Mouse (Mus musculus) stomach, embryonic 15.5 days (tissue): ENCODE measurements around the gene Jph3. TPM values are rescaled to one million over a fixed set of nuclear protein-coding genes. Genes with fewer than 3 reads are reported as not detected.

Source experiments
- ATAC-seq: fragments of 200-750 bp; cut with Nextera tagmentation; 2 replicates; pipeline ENCODE4 v1.8.0; 2017; ENCODE audit warnings: low read depth, moderate number of reproducible peaks, moderate TSS enrichment; ENCODE audit not compliant: insufficient read depth, low FRiP score
- H3K27ac ChIP-seq: fragments of 300-500 bp; sonication (generic); 2 replicates; pipeline ENCODE4 v1.5.1; 2015; ENCODE audit warnings: mild to moderate bottlenecking, inconsistent platforms
- H3K27me3 ChIP-seq: fragments of 300-500 bp; sonication (generic); replicated peaks from 2 replicates; pipeline ENCODE4 v1.6.1; 2015; ENCODE audit warnings: inconsistent platforms
- H3K36me3 ChIP-seq: fragments of 300-500 bp; sonication (generic); 2 replicates; pipeline ENCODE4 v1.6.1; 2015; ENCODE audit warnings: inconsistent platforms
- H3K4me1 ChIP-seq: fragments of 300-500 bp; sonication (generic); 2 replicates; pipeline ENCODE4 v1.6.1; 2015; ENCODE audit warnings: inconsistent platforms
- H3K4me2 ChIP-seq: fragments of 300-500 bp; sonication (generic); 2 replicates; pipeline ENCODE4 v1.6.1; 2015; ENCODE audit warnings: mild to moderate bottlenecking, inconsistent platforms
- H3K4me3 ChIP-seq: fragments of 300-500 bp; sonication (generic); replicated peaks from 2 replicates; pipeline ENCODE4 v1.5.1; 2015; ENCODE audit warnings: inconsistent platforms
- H3K9ac ChIP-seq: fragments of 300-500 bp; sonication (generic); 2 replicates; pipeline ENCODE4 v1.6.1; 2015; ENCODE audit warnings: inconsistent platforms
- H3K9me3 ChIP-seq: fragments of 300-500 bp; sonication (generic); 2 replicates; pipeline ENCODE4 v1.6.1; 2016; ENCODE audit warnings: inconsistent platforms
- WGBS: fragments of 180-500 bp; shearing (Covaris S2); methylation state at CpG from one replicate; pipeline ENCODE4 v1.1.7; 2015; 5-methylcytosine and 5-hydroxymethylcytosine counted together
- polyA plus RNA-seq: library from polyadenylated mRNA; unstranded; fragments of >200 nt; fragmentation: Nextera tagmentation; extraction: Ambion mirVana; gene quantifications from 2 replicates; pipeline ENCODE4 v1.2.1, GENCODE M21; 2015

Jph3 gene
- polyA plus RNA-seq, 1 experiment from 2014 or later = 4.6 TPM

DNA sequence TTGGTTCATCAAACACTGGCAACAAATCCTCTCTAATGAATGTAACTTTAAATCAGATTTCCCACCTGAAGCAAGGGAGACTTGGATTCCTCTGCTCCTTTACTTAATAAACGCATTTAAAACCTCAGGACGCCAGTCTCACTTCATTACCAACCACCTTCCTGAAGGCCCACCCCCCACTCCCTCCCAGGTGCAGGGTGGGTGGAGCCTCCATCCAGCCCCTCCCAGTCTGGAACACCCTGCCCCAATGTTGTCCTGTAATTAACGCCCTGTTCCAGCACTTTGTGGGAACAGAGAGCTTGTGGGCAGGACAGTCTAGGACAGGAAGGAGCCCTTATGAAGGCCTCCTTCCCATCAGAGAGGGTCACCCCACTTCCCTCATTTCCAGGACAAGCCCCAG is 64.7 kb downstream of the Jph3 start:
- H3K4me3 ChIP-seq = no peak overlapping the region
- H3K9ac ChIP-seq = no peak overlapping the region
- 44% methylated on average over 3 of the region's 3 CpGs for WGBS
- H3K27ac ChIP-seq = no peak overlapping the region
- H3K4me1 ChIP-seq = no peaks in the 10 kb centered on the region; the same call in 1 of the 2 replicates
- no peak for ATAC-seq
- peaks cover 19% of the 10 kb centered on the region for H3K36me3 ChIP-seq
- no peak overlapping the region for H3K4me2 ChIP-seq
- no peaks in the 10 kb centered on the region for H3K27me3 ChIP-seq
- H3K9me3 ChIP-seq = no peaks in the 10 kb centered on the region

DNA sequence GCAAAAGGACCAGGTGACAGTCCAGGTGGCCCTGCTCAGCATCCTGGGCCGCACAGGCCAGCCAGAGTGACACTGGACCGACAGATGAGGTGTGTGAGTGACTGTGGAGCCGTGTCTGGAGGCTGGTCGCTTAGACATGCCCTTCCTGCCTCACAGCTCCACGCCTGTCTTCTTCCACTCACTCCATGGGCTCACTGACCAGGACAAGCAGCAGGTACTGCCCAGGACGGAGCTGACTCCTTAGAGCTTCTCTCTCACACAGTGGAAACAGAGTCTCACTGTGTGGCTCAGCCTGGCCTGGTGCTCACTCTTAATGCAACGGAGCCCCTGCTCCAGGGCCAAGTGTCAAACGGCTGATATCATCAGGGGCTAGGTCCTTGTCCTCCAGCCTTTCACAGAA is 66.0 kb downstream of the Jph3 start:
- H3K4me3 ChIP-seq = no peak overlapping the region
- no peaks in the 10 kb centered on the region for H3K27me3 ChIP-seq
- no peak overlapping the region for H3K27ac ChIP-seq
- H3K9ac ChIP-seq = no peak overlapping the region
- H3K4me2 ChIP-seq = no peak overlapping the region
- ATAC-seq = no peak
- H3K36me3 ChIP-seq = peaks cover 23% of the 10 kb centered on the region
- 80% methylated on average over 8 of the region's 8 CpGs for WGBS
- no peaks in the 10 kb centered on the region for H3K9me3 ChIP-seq
- no peaks in the 10 kb centered on the region for H3K4me1 ChIP-seq

GRCm38 (mm10) chr8:121796406-121796805 is 67.0 kb downstream of the Jph3 start:
- Histone ChIP-seq H3K9me3 (no peaks in the 10 kb centered on the region), H3K27ac (no peak overlapping the region), H3K4me1 (no peaks in the 10 kb centered on the region), H3K27me3 (no peaks in the 10 kb centered on the region), H3K9ac (no peak overlapping the region), H3K4me2 (no peak overlapping the region), H3K36me3 (peaks cover 28% of the 10 kb centered on the region), H3K4me3 (no peak overlapping the region)
- ATAC-seq = no peak
- 87% methylated on average over 11 of the region's 11 CpGs for WGBS

GRCm38 (mm10) chr8:121798401-121798800 is 69.0 kb downstream of the Jph3 start:
- 85% methylated on average over 6 of the region's 6 CpGs for WGBS
- Histone ChIP-seq H3K36me3 (peaks cover 39% of the 10 kb centered on the region), H3K27ac (no peak overlapping the region), H3K4me2 (no peak overlapping the region), H3K27me3 (no peaks in the 10 kb centered on the region), H3K4me3 (no peak overlapping the region), H3K9me3 (no peaks in the 10 kb centered on the region), H3K4me1 (no peaks in the 10 kb centered on the region), H3K9ac (no peak overlapping the region)
- no peak for ATAC-seq

DNA sequence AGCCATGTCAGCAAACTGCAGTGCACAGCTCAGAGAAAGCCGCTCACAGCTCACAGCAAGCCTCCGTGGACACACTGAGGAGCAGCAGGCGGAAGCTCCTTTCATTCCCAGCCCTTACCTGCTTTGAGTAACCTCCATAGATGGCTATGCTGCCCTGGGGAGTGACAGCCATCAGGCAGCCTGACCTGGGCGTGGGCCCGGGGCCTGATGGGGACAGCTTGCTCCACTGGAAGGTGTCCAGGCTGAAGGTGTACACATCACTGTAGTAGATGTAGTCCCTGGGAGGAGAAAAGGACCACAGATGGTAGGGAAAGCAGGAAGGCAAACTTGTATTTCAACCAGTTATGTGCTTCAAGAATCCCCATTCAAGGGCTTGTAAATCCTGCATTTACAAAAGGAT is 75.4 kb downstream of the Jph3 start:
- Histone ChIP-seq H3K27me3 (no peaks in the 10 kb centered on the region), H3K4me3 (no peak overlapping the region), H3K9ac (no peak overlapping the region), H3K36me3 (peaks cover 36% of the 10 kb centered on the region; the same call in 1 of the 2 replicates), H3K9me3 (no peaks in the 10 kb centered on the region), H3K4me1 (no peaks in the 10 kb centered on the region), H3K27ac (no peak overlapping the region), H3K4me2 (no peak overlapping the region)
- 91% methylated on average over 5 of the region's 5 CpGs for WGBS
- ATAC-seq = no peak

GRCm38 (mm10) chr8:121806126-121806525 is 76.7 kb downstream of the Jph3 start:
- Histone ChIP-seq H3K4me3 (no peak overlapping the region), H3K9me3 (no peaks in the 10 kb centered on the region), H3K4me2 (no peak overlapping the region), H3K27me3 (no peaks in the 10 kb centered on the region), H3K36me3 (peaks cover 32% of the 10 kb centered on the region; the same call in 1 of the 2 replicates), H3K27ac (no peak overlapping the region), H3K9ac (no peak overlapping the region), H3K4me1 (no peaks in the 10 kb centered on the region)
- WGBS = 91% methylated on average over 13 of the region's 13 CpGs
- no peak for ATAC-seq

DNA sequence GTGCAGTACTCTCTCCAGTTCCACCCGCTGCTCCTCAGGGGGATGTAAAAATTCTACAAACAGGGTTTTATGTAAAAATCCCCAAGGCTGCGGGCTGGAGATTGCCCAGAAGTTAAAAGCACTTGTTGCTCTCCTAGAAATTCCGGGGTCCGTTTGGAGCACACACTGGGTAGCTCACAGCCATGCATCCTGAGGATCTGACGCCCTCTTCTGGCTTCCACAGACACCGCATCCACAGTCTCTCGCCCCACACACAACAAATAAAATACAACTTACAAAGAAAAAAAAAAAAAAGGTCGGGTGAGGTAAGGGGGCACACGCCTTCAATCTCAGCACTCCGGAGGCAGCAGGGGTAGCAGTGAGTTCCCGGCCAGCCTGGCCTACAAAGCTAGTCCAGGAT is 78.6 kb downstream of the Jph3 start:
- Histone ChIP-seq H3K4me2 (no peak overlapping the region), H3K9ac (no peak overlapping the region), H3K27ac (no peak overlapping the region), H3K4me1 (no peaks in the 10 kb centered on the region), H3K27me3 (no peaks in the 10 kb centered on the region), H3K36me3 (peaks cover 30% of the 10 kb centered on the region), H3K4me3 (no peak overlapping the region), H3K9me3 (no peaks in the 10 kb centered on the region)
- 74% methylated on average over 11 of the region's 11 CpGs for WGBS
- ATAC-seq = no peak

GRCm38 (mm10) chr8:121809524-121810155 is 80.2 kb downstream of the Jph3 start:
- Histone ChIP-seq H3K9me3 (no peaks in the 10 kb centered on the region), H3K4me2 (no peak overlapping the region), H3K4me3 (no peak overlapping the region), H3K4me1 (no peaks in the 10 kb centered on the region), H3K9ac (no peak overlapping the region), H3K27ac (no peak overlapping the region), H3K36me3 (peaks cover 21% of the 10 kb centered on the region), H3K27me3 (no peaks in the 10 kb centered on the region)
- no peak for ATAC-seq
- 93% methylated on average over 11 of the region's 11 CpGs for whole genome bisulfite sequencing

DNA sequence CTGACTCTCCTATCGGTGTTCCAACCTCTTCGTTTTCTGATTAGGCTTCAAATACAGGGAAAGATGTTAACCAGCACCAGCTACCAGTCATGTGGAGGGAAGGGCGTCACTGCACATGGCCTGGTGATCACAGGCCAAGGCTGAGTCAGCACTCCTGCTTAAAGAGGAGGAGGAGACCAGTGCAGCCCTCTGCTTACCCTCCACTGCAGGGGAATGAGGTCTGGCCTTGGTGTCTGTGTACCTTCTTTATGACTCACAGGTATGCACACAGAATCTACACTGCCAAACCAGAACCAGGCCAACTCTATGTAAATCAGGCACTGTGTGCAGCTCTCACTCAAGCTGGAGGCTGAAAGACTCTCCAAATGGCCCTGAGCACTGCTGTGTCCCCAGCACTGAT is 82.1 kb downstream of the Jph3 start:
- Histone ChIP-seq H3K4me1 (no peaks in the 10 kb centered on the region), H3K27ac (no peak overlapping the region), H3K9ac (no peak overlapping the region), H3K27me3 (no peaks in the 10 kb centered on the region), H3K36me3 (peaks cover 8% of the 10 kb centered on the region), H3K4me2 (no peak overlapping the region), H3K9me3 (no peaks in the 10 kb centered on the region), H3K4me3 (no peak overlapping the region)
- no peak for ATAC-seq
- WGBS = 90% methylated on average over 3 of the region's 3 CpGs

GRCm38 (mm10) chr8:121811931-121812570 is 82.6 kb downstream of the Jph3 start:
- H3K36me3 ChIP-seq = peaks cover 9% of the 10 kb centered on the region

GRCm38 (mm10) chr8:121818226-121818625 is 88.8 kb downstream of the Jph3 start:
- ATAC-seq = no peak
- no peak overlapping the region for H3K4me3 ChIP-seq
- no peak overlapping the region for H3K9ac ChIP-seq
- H3K27me3 ChIP-seq = no peaks in the 10 kb centered on the region
- H3K27ac ChIP-seq = no peak overlapping the region
- peaks cover 18% of the 10 kb centered on the region; the same call in 1 of the 2 replicates for H3K36me3 ChIP-seq
- H3K9me3 ChIP-seq = no peaks in the 10 kb centered on the region
- no peaks in the 10 kb centered on the region for H3K4me1 ChIP-seq
- H3K4me2 ChIP-seq = no peak overlapping the region
- WGBS = 82% methylated on average over 7 of the region's 7 CpGs

More at GRCm38 (mm10) chr8:121811931-121812570, 82.6 kb downstream of the Jph3 start:
- Histone ChIP-seq H3K4me1 (no peaks in the 10 kb centered on the region), H3K4me3 (no peak overlapping the region), H3K4me2 (no peak overlapping the region), H3K9ac (no peak overlapping the region), H3K27ac (no peak overlapping the region), H3K27me3 (no peaks in the 10 kb centered on the region), H3K9me3 (no peaks in the 10 kb centered on the region)
- ATAC-seq = no peak
- 92% methylated on average over 12 of the region's 12 CpGs for WGBS

DNA sequence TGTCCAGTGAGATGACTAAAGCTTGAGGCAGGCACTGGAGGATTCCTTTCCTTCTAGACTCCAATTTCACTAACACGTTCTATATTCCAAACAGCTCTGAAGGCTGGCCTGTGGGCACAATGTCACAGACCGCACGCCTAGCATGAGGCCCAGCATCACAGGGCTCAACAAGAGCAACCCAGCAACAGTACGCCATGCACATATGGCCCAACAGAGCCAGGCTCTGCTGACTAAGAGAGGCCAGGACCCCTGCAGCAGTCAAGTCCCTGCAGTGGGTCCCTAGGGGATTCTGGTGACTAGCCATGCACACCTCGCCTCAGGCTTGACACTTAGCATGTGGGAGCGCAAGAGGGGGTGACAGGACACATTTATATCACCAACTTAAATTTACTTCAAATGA is 91.4 kb downstream of the Jph3 start:
- 92% methylated on average over 6 of the region's 6 CpGs for WGBS
- ATAC-seq = no peak

More for the DNA sequence above, 91.4 kb downstream of the Jph3 start:
- Histone ChIP-seq H3K9me3 (no peaks in the 10 kb centered on the region), H3K27ac (no peak overlapping the region), H3K4me3 (no peak overlapping the region), H3K9ac (no peak overlapping the region), H3K36me3 (peaks cover 18% of the 10 kb centered on the region; the same call in 1 of the 2 replicates), H3K4me2 (no peak overlapping the region), H3K27me3 (no peaks in the 10 kb centered on the region), H3K4me1 (no peaks in the 10 kb centered on the region)
